Mouse (Mus musculus) heart, embryonic 11.5 days (tissue): ENCODE data around the gene 9130213A22Rik. TPM values are rescaled to one million over a fixed set of nuclear protein-coding genes. Genes with fewer than 3 reads are reported as not detected.
A peak's percentile ranks its signal among the peaks of the same experiment; 100 is the strongest.

ENCODE experiments used
- ATAC-seq: fragments of 200-750 bp; cut with Nextera tagmentation; replicated peaks from 2 replicates; pipeline ENCODE4 v1.8.0; 2017; ENCODE audit warnings: moderate library complexity; ENCODE audit not compliant: insufficient number of reproducible peaks, low FRiP score, low TSS enrichment
- H3K27ac ChIP-seq: fragments of 300-500 bp; sonication (generic); 2 replicates; pipeline ENCODE4 v1.5.1; 2014; ENCODE audit warnings: mild to moderate bottlenecking, low read depth, low read length
- H3K27me3 ChIP-seq: fragments of 300-500 bp; sonication (generic); 2 replicates; pipeline ENCODE4 v1.6.1; 2014; ENCODE audit warnings: mild to moderate bottlenecking, low read length, mixed read lengths; ENCODE audit not compliant: control insufficient read depth, insufficient read depth
- H3K36me3 ChIP-seq: fragments of 300-500 bp; sonication (generic); 2 replicates; pipeline ENCODE4 v1.6.1; 2014; ENCODE audit warnings: mild to moderate bottlenecking, low read length, moderate library complexity, mixed read lengths; ENCODE audit not compliant: control insufficient read depth, insufficient read depth
- H3K4me1 ChIP-seq: fragments of 300-500 bp; sonication (generic); 2 replicates; pipeline ENCODE4 v1.6.1; 2014; ENCODE audit warnings: low read length; ENCODE audit not compliant: control insufficient read depth, insufficient read depth
- H3K4me2 ChIP-seq: fragments of 300-500 bp; sonication (generic); 2 replicates; pipeline ENCODE4 v1.6.1; 2014; ENCODE audit warnings: mild to moderate bottlenecking, moderate library complexity
- H3K4me3 ChIP-seq: fragments of 300-500 bp; sonication (generic); 2 replicates; pipeline ENCODE4 v1.5.1; 2014; ENCODE audit warnings: low read depth, low read length
- H3K9ac ChIP-seq: fragments of 300-500 bp; sonication (generic); 2 replicates; pipeline ENCODE4 v1.6.1; 2014; ENCODE audit warnings: mild to moderate bottlenecking, low read depth, low read length, moderate library complexity
- H3K9me3 ChIP-seq: fragments of 300-500 bp; sonication (generic); replicated peaks from 2 replicates; pipeline ENCODE4 v1.6.1; 2016; ENCODE audit warnings: low read length; ENCODE audit not compliant: control insufficient read depth
- WGBS: fragments of 180-500 bp; shearing (Covaris S2); extraction: QIAGEN DNeasy Blood & Tissue Kit; methylation state at CpG from one replicate; pipeline ENCODE4 v1.1.7; 2014; ENCODE audit not compliant: insufficient replicate concordance; 5-methylcytosine and 5-hydroxymethylcytosine counted together
- polyA plus RNA-seq: library from polyadenylated mRNA; unstranded; fragments of >200 nt; fragmentation: Nextera tagmentation; extraction: Ambion mirVana; gene quantifications from 2 replicates; pipeline ENCODE4 v1.2.1, GENCODE M21; 2014

Gene 9130213A22Rik
- polyA plus RNA-seq, 1 experiment from 2014 or later = 0.49 TPM

- no peak overlapping the region for H3K9ac ChIP-seq
- H3K4me3 ChIP-seq = no peak overlapping the region
- peaks cover 37% of the 10 kb centered on the region for H3K36me3 ChIP-seq
- no peak for ATAC-seq
- H3K4me1 ChIP-seq = peaks cover 5% of the 10 kb centered on the region; the same call in 1 of the 2 replicates
- H3K9me3 ChIP-seq = no peaks in the 10 kb centered on the region
- H3K27me3 ChIP-seq = no peaks in the 10 kb centered on the region
- no peak overlapping the region for H3K4me2 ChIP-seq
- WGBS = 89% methylated on average over 11 of the region's 11 CpGs
- no peak overlapping the region for H3K27ac ChIP-seq
These were observed 15.5 kb downstream of the 9130213A22Rik start for GRCm38 (mm10) chr11:69106842-69107241.

- H3K27ac ChIP-seq = no peak overlapping the region
- no peak overlapping the region for H3K4me3 ChIP-seq
- H3K4me2 ChIP-seq = no peak overlapping the region
- H3K36me3 ChIP-seq = peaks cover 42% of the 10 kb centered on the region
- H3K27me3 ChIP-seq = no peaks in the 10 kb centered on the region
- H3K9ac ChIP-seq = no peak overlapping the region
- no peaks in the 10 kb centered on the region for H3K9me3 ChIP-seq
- no peak for ATAC-seq
- H3K4me1 ChIP-seq = 0 out of 2 replicates have a peak, but pooled peaks cover under 1% of the 10 kb centered on the region
- WGBS = 87% methylated on average over 11 of the region's 11 CpGs
These were observed 16.1 kb downstream of the 9130213A22Rik start for GRCm38 (mm10) chr11:69106299-69106698.

GRCm38 (mm10) chr11:69105796-69106195, 16.6 kb downstream of the 9130213A22Rik start:
- H3K27ac ChIP-seq = no peak overlapping the region
- no peak overlapping the region for H3K4me3 ChIP-seq
- H3K9me3 ChIP-seq = no peaks in the 10 kb centered on the region
- WGBS = 75% methylated on average over 2 of the region's 2 CpGs
- H3K36me3 ChIP-seq = peaks cover 43% of the 10 kb centered on the region
- no peak overlapping the region for H3K9ac ChIP-seq
- no peak overlapping the region for H3K4me2 ChIP-seq
- no peaks in the 10 kb centered on the region for H3K27me3 ChIP-seq
- ATAC-seq = no peak
- H3K4me1 ChIP-seq = peaks cover 3% of the 10 kb centered on the region

GRCm38 (mm10) chr11:69105227-69105626, 17.2 kb downstream of the 9130213A22Rik start:
- Histone ChIP-seq H3K9ac (no peak overlapping the region), H3K4me1 (peaks cover 9% of the 10 kb centered on the region), H3K27ac (no peak overlapping the region), H3K4me2 (no peak overlapping the region), H3K27me3 (no peaks in the 10 kb centered on the region), H3K4me3 (no peak overlapping the region), H3K36me3 (peaks cover 43% of the 10 kb centered on the region), H3K9me3 (no peaks in the 10 kb centered on the region)
- no peak for ATAC-seq
- WGBS = 87% methylated on average over 6 of the region's 6 CpGs

- Histone ChIP-seq H3K9ac (no peak overlapping the region), H3K4me1 (peaks cover 14% of the 10 kb centered on the region), H3K27me3 (no peaks in the 10 kb centered on the region), H3K36me3 (peaks cover 43% of the 10 kb centered on the region), H3K27ac (no peak overlapping the region), H3K4me3 (no peak overlapping the region), H3K4me2 (no peak overlapping the region), H3K9me3 (no peaks in the 10 kb centered on the region)
- 83% methylated on average over 14 of the region's 14 CpGs for WGBS
- no peak for ATAC-seq
These were observed 17.9 kb downstream of the 9130213A22Rik start for GRCm38 (mm10) chr11:69104487-69104886.

- no peak for ATAC-seq
- 87% methylated on average over 15 of the region's 15 CpGs for WGBS
- no peak overlapping the region for H3K27ac ChIP-seq
- H3K9me3 ChIP-seq = no peaks in the 10 kb centered on the region
- peaks cover 20% of the 10 kb centered on the region for H3K4me1 ChIP-seq
- peaks cover 43% of the 10 kb centered on the region for H3K36me3 ChIP-seq
- H3K4me2 ChIP-seq = no peak overlapping the region
- H3K9ac ChIP-seq = no peak overlapping the region
- H3K4me3 ChIP-seq = 0 out of 2 replicates have a peak overlapping the region, but pooled peaks have one; percentile 1
- no peaks in the 10 kb centered on the region for H3K27me3 ChIP-seq
These were observed 18.6 kb downstream of the 9130213A22Rik start for GRCm38 (mm10) chr11:69103531-69104435.

GRCm38 (mm10) chr11:69103121-69103520, 19.3 kb downstream of the 9130213A22Rik start:
- 91% methylated on average over 14 of the region's 14 CpGs for WGBS
- Histone ChIP-seq H3K36me3 (peaks cover 40% of the 10 kb centered on the region), H3K9ac (no peak overlapping the region), H3K4me3 (no peak overlapping the region), H3K4me2 (no peak overlapping the region), H3K9me3 (no peaks in the 10 kb centered on the region), H3K27ac (no peak overlapping the region), H3K4me1 (peaks cover 27% of the 10 kb centered on the region), H3K27me3 (no peaks in the 10 kb centered on the region)
- no peak for ATAC-seq

GRCm38 (mm10) chr11:69102403-69102725, 20.0 kb downstream of the 9130213A22Rik start:
- WGBS = 90% methylated on average over 7 of the region's 7 CpGs
- no peak overlapping the region for H3K27ac ChIP-seq
- H3K36me3 ChIP-seq = peaks cover 38% of the 10 kb centered on the region
- H3K4me3 ChIP-seq = no peak overlapping the region
- H3K9me3 ChIP-seq = no peaks in the 10 kb centered on the region
- H3K9ac ChIP-seq = no peak overlapping the region
- no peak overlapping the region for H3K4me2 ChIP-seq
- H3K4me1 ChIP-seq = peaks cover 34% of the 10 kb centered on the region
- H3K27me3 ChIP-seq = no peaks in the 10 kb centered on the region
- ATAC-seq = no peak
